ENCODE assay signal across 14 mouse cellular contexts in genomic region chr17:11093321-11093720, GRCm38 (mm10).
DNase-seq lines count a peak whose midpoint lies in the region; ATAC-seq lines count a peak whose summit lies in the region.
"Had no signal": no experiment of that assay in that cellular context is flagged by ENCODE, and none has a peak within 500 bp of the region (broad histone marks: within the 10 kb centered on the region; RNA-seq: fewer than 3 reads in every experiment).

No protein-coding gene starts in this region.

- 0 out of 2 replicates have a peak, but pooled peaks cover 3% of the 10 kb centered on the region for H3K9me3 ChIP-seq in forebrain, embryonic 12.5 days
- H3K9me3 ChIP-seq in forebrain, embryonic 15.5 days: no peaks in the 10 kb centered on the region
- no peaks in the 10 kb centered on the region for H3K9me3 ChIP-seq in neural tube, embryonic 11.5 days (ENCODE audit: control insufficient read depth, low read length)
- H3K9me3 ChIP-seq in limb, embryonic 12.5 days: no peaks in the 10 kb centered on the region
- H3K9me3 ChIP-seq: hindbrain, embryonic 13.5 days; intestine, embryonic 15.5 days had no signal

- no peaks in the 10 kb centered on the region for H3K36me3 ChIP-seq in forebrain, embryonic 12.5 days (replicated peaks)
- H3K36me3 ChIP-seq in forebrain, embryonic 15.5 days: no peaks in the 10 kb centered on the region
- no peaks in the 10 kb centered on the region for H3K36me3 ChIP-seq in neural tube, embryonic 11.5 days (ENCODE audit: control insufficient read depth, insufficient read depth, low read length)
- H3K36me3 ChIP-seq in limb, embryonic 12.5 days: no peaks in the 10 kb centered on the region
- H3K36me3 ChIP-seq: hindbrain, embryonic 13.5 days; intestine, embryonic 15.5 days; kidney, embryonic 15.5 days had no signal

- H3K4me3 ChIP-seq in forebrain, embryonic 12.5 days (replicated peaks): no peak overlapping the region
- no peak overlapping the region for H3K4me3 ChIP-seq in forebrain, embryonic 15.5 days
- H3K4me3 ChIP-seq in neural tube, embryonic 11.5 days (ENCODE audit: low read depth, low read length): no peak overlapping the region
- H3K4me3 ChIP-seq in limb, embryonic 12.5 days (replicated peaks): no peak overlapping the region
- H3K4me3 ChIP-seq: hindbrain, embryonic 13.5 days; intestine, embryonic 15.5 days; kidney, embryonic 15.5 days had no signal

- peak; percentile 15 for DNase-seq in neural tube, embryonic 11.5 days (ENCODE audit: low spot score)
- no peak for DNase-seq in neural tube, embryonic 10.5 days (ENCODE audit: extremely low spot score, low spot score)
- no peak for DNase-seq in urinary bladder, postnatal 25 days (ENCODE audit: low spot score)
- DNase-seq in left cerebral cortex, adult 9 months (ENCODE audit: low spot score in 2 of 2): no peak
- DNase-seq: adrenal gland, adult 8-10 months; cerebellum, adult 9-10 months; lung, adult 2 months; thymus, postnatal 25 days had no signal

- 38% methylated on average over 3 of the region's 3 CpGs for WGBS in forebrain, embryonic 12.5 days
- 40% methylated on average over 3 of the region's 3 CpGs for WGBS in forebrain, embryonic 15.5 days
- WGBS in neural tube, embryonic 11.5 days: 50% methylated on average over 3 of the region's 3 CpGs
- 41% methylated on average over 3 of the region's 3 CpGs for WGBS in limb, embryonic 12.5 days

- no peak overlapping the region for H3K9ac ChIP-seq in forebrain, embryonic 12.5 days
- no peak overlapping the region for H3K9ac ChIP-seq in forebrain, embryonic 15.5 days (replicated peaks)
- H3K9ac ChIP-seq in neural tube, embryonic 11.5 days (ENCODE audit: low read length): no peak overlapping the region
- H3K9ac ChIP-seq in limb, embryonic 12.5 days (replicated peaks): no peak overlapping the region
- H3K9ac ChIP-seq: hindbrain, embryonic 13.5 days; intestine, embryonic 15.5 days; kidney, embryonic 15.5 days had no signal

- H3K27me3 ChIP-seq in forebrain, embryonic 12.5 days: no peaks in the 10 kb centered on the region
- no peaks in the 10 kb centered on the region for H3K27me3 ChIP-seq in forebrain, embryonic 15.5 days
- H3K27me3 ChIP-seq in neural tube, embryonic 11.5 days (ENCODE audit: control insufficient read depth, insufficient read depth, low read length): no peaks in the 10 kb centered on the region
- no peaks in the 10 kb centered on the region for H3K27me3 ChIP-seq in limb, embryonic 12.5 days
- H3K27me3 ChIP-seq: hindbrain, embryonic 13.5 days; intestine, embryonic 15.5 days; kidney, embryonic 15.5 days had no signal

- no peak for ATAC-seq in forebrain, embryonic 12.5 days (ENCODE audit: low FRiP score)
- ATAC-seq in forebrain, embryonic 15.5 days (replicated peaks): no peak
- ATAC-seq in neural tube, embryonic 11.5 days (ENCODE audit: insufficient read depth, low FRiP score, low TSS enrichment): no peak
- ATAC-seq in limb, embryonic 12.5 days (ENCODE audit: insufficient number of reproducible peaks, insufficient read depth, low FRiP score, low TSS enrichment, low read depth): no peak

- no peak overlapping the region for H3K4me2 ChIP-seq in forebrain, embryonic 12.5 days
- no peak overlapping the region for H3K4me2 ChIP-seq in forebrain, embryonic 15.5 days (replicated peaks)
- H3K4me2 ChIP-seq in neural tube, embryonic 11.5 days (ENCODE audit: low read depth): no peak overlapping the region
- H3K4me2 ChIP-seq in limb, embryonic 12.5 days: no peak overlapping the region
- H3K4me2 ChIP-seq: hindbrain, embryonic 13.5 days; intestine, embryonic 15.5 days; kidney, embryonic 15.5 days had no signal

- H3K27ac ChIP-seq in forebrain, embryonic 12.5 days: peak overlapping the region; percentile 50; the same call in 1 of the 2 replicates
- H3K27ac ChIP-seq in forebrain, embryonic 15.5 days (replicated peaks): no peak overlapping the region
- no peak overlapping the region for H3K27ac ChIP-seq in neural tube, embryonic 11.5 days (ENCODE audit: low read depth, low read length)
- H3K27ac ChIP-seq in limb, embryonic 12.5 days: peak overlapping the region; percentile 53; the same call in 1 of the 2 replicates
- H3K27ac ChIP-seq: hindbrain, embryonic 13.5 days; intestine, embryonic 15.5 days; kidney, embryonic 15.5 days had no signal

- peaks cover 8% of the 10 kb centered on the region for H3K4me1 ChIP-seq in forebrain, embryonic 12.5 days
- H3K4me1 ChIP-seq in forebrain, embryonic 15.5 days: 0 out of 2 replicates have a peak, but pooled peaks cover 5% of the 10 kb centered on the region
- no peaks in the 10 kb centered on the region for H3K4me1 ChIP-seq in neural tube, embryonic 11.5 days (ENCODE audit: control insufficient read depth, insufficient read depth, low read length)
- peaks cover 10% of the 10 kb centered on the region for H3K4me1 ChIP-seq in limb, embryonic 12.5 days (replicated peaks)
- H3K4me1 ChIP-seq: kidney, embryonic 15.5 days had no signal

Comparison
In these comparisons a context has a peak if more than half of its experiments do, and no peak if none do; other contexts are left out.
1. H3K27ac ChIP-seq: peak in forebrain, embryonic 12.5 days (single experiment) and limb, embryonic 12.5 days (single experiment); none in forebrain, embryonic 15.5 days (single experiment) and neural tube, embryonic 11.5 days (single experiment).